Mouse (Mus musculus) erythroblast, embryonic 14.5 days (primary cell): ENCODE data around the gene Pdcd6.

Experiments
- GATA1 ChIP-seq: IDR thresholded peaks from 2 replicates; pipeline ENCODE4 v1.6.1; 2012; ENCODE audit warnings: low read length, inconsistent platforms, mixed read lengths
- TAL1 ChIP-seq: IDR thresholded peaks from 3 replicates; pipeline ENCODE4 v1.6.1; 2012; ENCODE audit warnings: low read length, inconsistent platforms, mixed read lengths

DNA sequence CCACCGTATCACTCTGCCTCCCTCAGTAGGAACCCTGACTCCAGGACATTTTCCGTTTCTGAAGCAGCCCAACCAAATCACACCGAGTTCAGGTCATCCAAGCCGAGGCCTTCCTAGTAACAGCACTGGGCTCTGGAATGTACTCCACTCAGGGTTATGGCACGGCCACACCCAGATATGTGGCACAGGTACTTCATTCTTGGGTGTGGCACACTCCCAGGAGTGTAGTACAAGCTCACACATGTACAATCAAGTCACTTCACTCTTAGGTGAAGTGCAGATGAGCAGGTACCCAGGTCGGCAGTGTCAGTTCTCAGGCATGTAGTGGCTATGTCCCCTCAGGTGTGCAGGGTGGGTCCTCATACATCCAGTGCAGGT is 15.8 kb downstream of the Pdcd6 start:
- TF ChIP-seq GATA1 (no peak), TAL1 (no peak)
